Mouse (Mus musculus) small intestine, adult 2 months (tissue): ENCODE measurements around the gene Chchd5.

Experiments
- CTCF ChIP-seq: fragments of 200-500 bp; IDR thresholded peaks from 2 replicates; pipeline ENCODE4 v1.5.1; 2012; ENCODE audit warnings: low read depth, mild to moderate bottlenecking, control low read depth, inconsistent platforms, low read length, moderate library complexity, mixed read lengths; ENCODE audit not compliant: insufficient replicate concordance, insufficient read length; ENCODE audit errors: extremely low read depth
- POLR2A ChIP-seq: fragments of 200-500 bp; IDR thresholded peaks from 2 replicates; pipeline ENCODE4 v1.6.1; 2012; ENCODE audit warnings: low read depth, mild to moderate bottlenecking, control low read depth, inconsistent platforms, low read length, moderate library complexity

- TF ChIP-seq CTCF (no peak), POLR2A (no peak)
Observed at GRCm38 (mm10) chr2:129176676-129177420, 47.3 kb downstream of the Chchd5 start.
